Mouse (Mus musculus): ENCODE data around the gene Fbxw8. TPM values are rescaled to one million over a fixed set of nuclear protein-coding genes. Genes with fewer than 3 reads are reported as not detected.

Gene Fbxw8
- polyA plus RNA-seq, 1 experiment: 18.4 TPM

GRCm38 (mm10) chr5:118037798-118038484 is 117.3 kb downstream of the Fbxw8 start:
- Histone ChIP-seq H3K27ac (replicated peaks; ENCODE audit: low read depth, low read length) (no peak overlapping the region), H3K4me1 (ENCODE audit: control insufficient read depth, insufficient read depth, insufficient read length, low read length) (no peaks in the 10 kb centered on the region), H3K4me3 (ENCODE audit: insufficient read depth, low read depth, low read length) (no peak overlapping the region)

GRCm38 (mm10) chr5:118036888-118037797 is 118.1 kb downstream of the Fbxw8 start:
- no peaks in the 10 kb centered on the region for H3K4me1 ChIP-seq (ENCODE audit: control insufficient read depth, insufficient read depth, insufficient read length, low read length)
- H3K27ac ChIP-seq (replicated peaks; ENCODE audit: low read depth, low read length): no peak overlapping the region
- H3K4me3 ChIP-seq (ENCODE audit: insufficient read depth, low read depth, low read length): no peak overlapping the region

GRCm38 (mm10) chr5:118035786-118036185 is 119.5 kb downstream of the Fbxw8 start:
- Histone ChIP-seq H3K4me1 (ENCODE audit: control insufficient read depth, insufficient read depth, insufficient read length, low read length) (no peaks in the 10 kb centered on the region), H3K4me3 (ENCODE audit: insufficient read depth, low read depth, low read length) (no peak overlapping the region), H3K27ac (replicated peaks; ENCODE audit: low read depth, low read length) (no peak overlapping the region)

GRCm38 (mm10) chr5:118034632-118035031 is 120.6 kb downstream of the Fbxw8 start:
- no peak overlapping the region for H3K27ac ChIP-seq (replicated peaks; ENCODE audit: low read depth, low read length)
- no peaks in the 10 kb centered on the region for H3K4me1 ChIP-seq (ENCODE audit: control insufficient read depth, insufficient read depth, insufficient read length, low read length)
- no peak overlapping the region for H3K4me3 ChIP-seq (ENCODE audit: insufficient read depth, low read depth, low read length)

GRCm38 (mm10) chr5:118033740-118034139 is 121.5 kb downstream of the Fbxw8 start:
- Histone ChIP-seq H3K4me3 (ENCODE audit: insufficient read depth, low read depth, low read length) (no peak overlapping the region), H3K4me1 (ENCODE audit: control insufficient read depth, insufficient read depth, insufficient read length, low read length) (0 out of 2 replicates have a peak, but pooled peaks cover 2% of the 10 kb centered on the region), H3K27ac (replicated peaks; ENCODE audit: low read depth, low read length) (no peak overlapping the region)

GRCm38 (mm10) chr5:118033328-118033727 is 121.9 kb downstream of the Fbxw8 start:
- no peak overlapping the region for H3K4me3 ChIP-seq (ENCODE audit: insufficient read depth, low read depth, low read length)
- no peak overlapping the region for H3K27ac ChIP-seq (replicated peaks; ENCODE audit: low read depth, low read length)
- H3K4me1 ChIP-seq (ENCODE audit: control insufficient read depth, insufficient read depth, insufficient read length, low read length): 0 out of 2 replicates have a peak, but pooled peaks cover 2% of the 10 kb centered on the region

- no peak overlapping the region for H3K27ac ChIP-seq (replicated peaks; ENCODE audit: low read depth, low read length)
- H3K4me1 ChIP-seq (ENCODE audit: control insufficient read depth, insufficient read depth, insufficient read length, low read length): 0 out of 2 replicates have a peak, but pooled peaks cover 2% of the 10 kb centered on the region
- H3K4me3 ChIP-seq (ENCODE audit: insufficient read depth, low read depth, low read length): no peak overlapping the region
These were observed 123.8 kb downstream of the Fbxw8 start for GRCm38 (mm10) chr5:118031508-118031907.

- Histone ChIP-seq H3K4me3 (ENCODE audit: insufficient read depth, low read depth, low read length) (no peak overlapping the region), H3K4me1 (ENCODE audit: control insufficient read depth, insufficient read depth, insufficient read length, low read length) (0 out of 2 replicates have a peak, but pooled peaks cover 2% of the 10 kb centered on the region), H3K27ac (replicated peaks; ENCODE audit: low read depth, low read length) (no peak overlapping the region)
These were observed 124.2 kb downstream of the Fbxw8 start for GRCm38 (mm10) chr5:118031059-118031458.

GRCm38 (mm10) chr5:118030022-118030675 is 125.1 kb downstream of the Fbxw8 start:
- H3K4me3 ChIP-seq (ENCODE audit: insufficient read depth, low read depth, low read length): no peak overlapping the region
- H3K27ac ChIP-seq (replicated peaks; ENCODE audit: low read depth, low read length): no peak overlapping the region
- H3K4me1 ChIP-seq (ENCODE audit: control insufficient read depth, insufficient read depth, insufficient read length, low read length): 0 out of 2 replicates have a peak, but pooled peaks cover 2% of the 10 kb centered on the region

GRCm38 (mm10) chr5:118029420-118029819 is 125.8 kb downstream of the Fbxw8 start:
- Histone ChIP-seq H3K4me1 (ENCODE audit: control insufficient read depth, insufficient read depth, insufficient read length, low read length) (0 out of 2 replicates have a peak, but pooled peaks cover 2% of the 10 kb centered on the region), H3K4me3 (ENCODE audit: insufficient read depth, low read depth, low read length) (peak overlapping the region; percentile 60), H3K27ac (replicated peaks; ENCODE audit: low read depth, low read length) (no peak overlapping the region)

- Histone ChIP-seq H3K4me3 (ENCODE audit: insufficient read depth, low read depth, low read length) (peak overlapping the region; percentile 60), H3K4me1 (ENCODE audit: control insufficient read depth, insufficient read depth, insufficient read length, low read length) (0 out of 2 replicates have a peak, but pooled peaks cover 2% of the 10 kb centered on the region), H3K27ac (replicated peaks; ENCODE audit: low read depth, low read length) (no peak overlapping the region)
These were observed 126.2 kb downstream of the Fbxw8 start for GRCm38 (mm10) chr5:118029035-118029408.

GRCm38 (mm10) chr5:118028191-118029034 is 126.9 kb downstream of the Fbxw8 start:
- Histone ChIP-seq H3K4me1 (ENCODE audit: control insufficient read depth, insufficient read depth, insufficient read length, low read length) (0 out of 2 replicates have a peak, but pooled peaks cover 2% of the 10 kb centered on the region), H3K27ac (replicated peaks; ENCODE audit: low read depth, low read length) (no peak overlapping the region), H3K4me3 (ENCODE audit: insufficient read depth, low read depth, low read length) (peak overlapping the region; percentile 60)

GRCm38 (mm10) chr5:118027698-118028190 is 127.5 kb downstream of the Fbxw8 start, which contains the start of gene Tesc:
Gene Tesc (plus strand): TSS chr5:118027743.
- H3K4me3 ChIP-seq (ENCODE audit: insufficient read depth, low read depth, low read length): peak within 1 kb of the TSS; percentile 60
- H3K4me1 ChIP-seq (ENCODE audit: control insufficient read depth, insufficient read depth, insufficient read length, low read length): 0 out of 2 replicates have a peak, but pooled peaks cover 2% of the 10 kb centered on the region
- no peak within 1 kb of the TSS for H3K27ac ChIP-seq (replicated peaks; ENCODE audit: low read depth, low read length)

- H3K4me1 ChIP-seq (ENCODE audit: control insufficient read depth, insufficient read depth, insufficient read length, low read length): 0 out of 2 replicates have a peak, but pooled peaks cover 2% of the 10 kb centered on the region
- H3K4me3 ChIP-seq (ENCODE audit: insufficient read depth, low read depth, low read length): peak overlapping the region; percentile 28; the same call in 1 of the 2 replicates
- H3K27ac ChIP-seq (replicated peaks; ENCODE audit: low read depth, low read length): no peak overlapping the region
These were observed 128.1 kb downstream of the Fbxw8 start for GRCm38 (mm10) chr5:118027101-118027697.

All from brown adipose tissue, adult 24 weeks (tissue).